Mouse (Mus musculus) left cerebral cortex, adult 8-10 months (tissue): Measurements from ENCODE around the gene Mapk14. TPM values are rescaled to one million over a fixed set of nuclear protein-coding genes. Genes with fewer than 3 reads are reported as not detected.

Source experiments
- DNase-seq, 2 experiments: peaks; one replicate each; pipeline ENCODE4 v3.0.0; 2022; ENCODE audit warnings: low spot score in 2 of 2
- total RNA-seq, 4 experiments: library from RNA; stranded (reverse); gene quantifications; 2 replicates each; pipeline ENCODE4 v1.2.4; 2022

The Mapk14 gene
- 10 to 100 TPM; 70.2 to 84.1 (median 76.9) TPM for total RNA-seq

DNA sequence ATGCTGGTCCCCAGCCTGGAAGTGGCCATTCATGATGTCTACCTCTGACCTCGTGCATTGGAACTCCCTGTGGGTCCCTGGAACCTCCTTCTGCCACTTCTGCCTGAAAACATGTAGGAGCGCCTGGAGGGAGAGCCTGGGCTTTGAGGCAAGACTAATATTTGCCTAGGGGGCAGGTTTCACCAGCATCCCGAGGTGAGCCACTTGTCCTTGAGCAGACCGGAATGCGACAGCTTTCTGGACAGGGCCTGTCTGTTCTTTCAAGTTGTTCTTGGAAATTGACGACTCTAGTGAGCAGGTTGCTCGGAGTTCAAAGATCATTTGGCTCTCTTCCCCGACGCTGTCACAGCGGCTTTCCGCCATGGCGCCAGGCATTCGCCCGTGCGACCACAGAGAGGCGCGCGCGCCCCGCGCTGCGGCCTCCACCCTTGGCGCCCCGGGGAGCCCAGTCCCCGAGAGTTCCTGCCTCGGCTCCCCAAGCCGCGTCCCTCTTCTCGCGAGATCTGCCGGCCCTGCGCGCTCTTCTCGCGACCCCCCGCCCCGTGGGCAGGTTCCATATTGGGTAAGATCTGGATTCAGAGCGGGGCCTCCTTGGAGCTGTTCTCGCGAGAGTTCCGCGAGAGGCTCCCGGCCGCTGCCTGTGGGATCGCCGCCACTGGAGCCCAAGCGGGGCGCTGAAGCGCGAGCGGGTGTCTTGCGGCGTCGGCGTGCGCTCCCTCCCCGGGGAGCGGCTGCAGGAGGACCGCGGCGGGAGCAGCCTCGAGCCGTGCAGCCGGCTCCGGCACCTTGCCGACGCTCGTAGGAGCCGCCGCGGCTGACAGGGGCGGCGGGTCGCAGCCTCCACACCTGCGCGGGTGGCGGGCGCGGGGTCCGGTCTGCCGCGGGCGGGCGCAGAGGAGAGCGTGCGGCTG, at the start of gene Mapk14:
Gene Mapk14 (plus strand): TSS at position 554 of the 911 bp plus-strand sequence.
- peak; percentile 97 to 100 for DNase-seq

DNA sequence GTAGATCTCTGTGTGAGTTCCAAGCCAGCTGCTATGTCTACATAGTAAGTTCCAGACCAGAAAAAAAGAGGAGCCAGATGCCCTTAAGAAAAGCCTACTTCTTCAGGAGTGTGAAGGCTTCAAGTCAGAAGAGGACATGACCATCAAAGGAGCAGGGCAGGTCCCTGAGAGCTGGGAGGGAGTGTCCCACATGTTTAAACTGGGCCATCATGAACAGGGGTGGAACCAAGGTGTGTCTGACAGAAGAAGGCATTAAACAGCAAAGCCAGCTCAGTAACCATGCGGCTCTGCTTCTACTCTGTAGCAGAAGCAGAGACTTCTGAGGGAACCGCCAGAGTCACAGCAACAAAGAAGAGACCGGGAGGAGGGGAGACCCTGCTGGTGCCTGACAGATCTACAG, 47.4 kb upstream of the Mapk14 start:
- no peak for DNase-seq

DNA sequence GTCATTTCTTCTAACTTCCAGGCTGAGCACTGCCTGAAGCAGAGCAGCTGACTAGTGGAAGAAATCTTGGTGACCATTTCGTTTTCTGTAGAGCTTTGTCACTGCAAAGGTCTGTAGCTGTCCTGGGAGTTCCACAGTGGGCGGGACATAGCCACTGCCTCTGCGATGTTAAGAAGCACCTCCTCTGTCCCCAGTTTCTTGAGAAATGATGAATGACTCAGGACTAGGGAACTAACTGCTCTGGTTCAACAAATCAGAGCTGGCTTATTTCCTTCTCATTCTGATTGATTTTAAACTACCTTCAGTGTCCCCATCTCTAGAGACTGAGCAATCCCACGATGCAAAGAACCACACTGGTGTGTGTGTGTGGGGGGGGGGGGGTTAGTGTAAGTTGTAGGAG, 47.0 kb upstream of the Mapk14 start:
- no peak for DNase-seq

DNA sequence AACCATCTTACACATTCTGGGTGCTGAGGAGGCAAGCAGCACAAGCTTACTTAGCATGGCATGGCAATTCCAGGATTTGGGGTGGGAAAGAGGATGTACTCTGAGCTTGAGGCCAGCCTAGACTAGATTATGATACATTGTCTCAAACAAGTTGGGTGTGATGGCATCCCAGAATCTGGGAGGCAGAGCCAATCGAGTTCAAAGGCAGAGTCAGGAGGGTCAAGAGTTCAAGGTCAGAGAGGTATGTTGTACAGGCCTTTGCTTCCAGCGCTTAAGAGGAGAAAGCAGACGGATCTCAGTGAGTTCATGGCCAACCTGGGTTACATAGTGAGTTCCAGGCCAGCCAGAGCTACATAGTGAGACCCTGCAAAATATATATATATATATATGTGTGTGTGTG, 44.9 kb upstream of the Mapk14 start:
- no peak for DNase-seq

DNA sequence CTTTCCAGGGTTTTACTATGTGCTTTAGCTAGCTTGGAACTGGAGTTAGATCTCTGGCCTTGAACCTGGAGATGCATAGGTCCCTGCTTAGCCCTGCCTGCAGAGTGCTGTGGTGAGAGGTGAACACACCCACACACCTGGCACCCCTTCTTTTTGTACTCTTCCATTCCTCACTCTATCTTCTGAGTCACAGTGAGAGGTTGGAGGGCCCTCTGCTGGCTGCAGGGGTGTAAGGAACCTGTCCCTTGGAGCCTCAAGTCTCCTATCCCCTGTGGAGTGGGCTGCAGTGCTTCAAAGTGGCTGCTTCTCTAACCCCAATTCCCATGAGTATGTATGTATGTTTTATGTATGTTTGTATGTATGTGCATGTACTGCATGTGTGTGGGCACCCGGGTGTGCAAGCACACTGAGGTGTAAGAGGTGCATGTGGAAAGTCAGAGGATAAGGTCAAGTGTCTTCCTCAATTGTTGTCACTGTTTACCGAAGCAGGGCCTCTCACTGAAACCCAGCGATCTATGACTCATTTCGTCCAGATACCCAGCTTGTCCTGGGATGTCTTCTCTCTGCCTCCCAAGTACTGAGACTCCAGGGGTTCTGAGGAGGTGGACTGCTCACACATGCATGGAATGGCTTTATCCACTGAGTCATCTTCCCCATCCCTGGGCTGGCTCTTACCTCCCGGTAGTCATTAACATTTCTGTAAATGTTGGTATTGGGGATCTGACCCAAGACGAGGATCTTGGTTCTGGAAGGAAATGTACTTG, 42.3 kb upstream of the Mapk14 start:
- DNase-seq = peak; percentile 51 to 67

DNA sequence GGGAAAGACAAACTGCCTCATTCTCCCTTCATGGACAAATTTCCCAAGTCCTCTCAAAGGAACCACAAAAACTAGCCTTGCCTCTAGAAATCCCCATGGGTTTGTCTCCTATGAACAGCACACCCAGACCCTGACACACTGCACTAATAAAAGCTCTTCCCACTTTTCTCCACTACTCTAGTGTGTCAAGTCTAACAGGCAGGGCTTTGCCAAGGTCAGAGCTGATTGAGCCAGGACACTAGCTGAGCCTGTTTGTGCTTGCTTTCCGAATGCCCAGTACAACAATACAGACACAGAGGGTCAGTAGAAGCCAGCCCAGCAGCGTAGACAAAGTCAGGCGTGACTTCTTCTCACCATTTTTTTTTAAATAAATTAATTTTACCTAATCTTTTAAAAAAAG, 40.9 kb upstream of the Mapk14 start:
- no peak for DNase-seq

DNA sequence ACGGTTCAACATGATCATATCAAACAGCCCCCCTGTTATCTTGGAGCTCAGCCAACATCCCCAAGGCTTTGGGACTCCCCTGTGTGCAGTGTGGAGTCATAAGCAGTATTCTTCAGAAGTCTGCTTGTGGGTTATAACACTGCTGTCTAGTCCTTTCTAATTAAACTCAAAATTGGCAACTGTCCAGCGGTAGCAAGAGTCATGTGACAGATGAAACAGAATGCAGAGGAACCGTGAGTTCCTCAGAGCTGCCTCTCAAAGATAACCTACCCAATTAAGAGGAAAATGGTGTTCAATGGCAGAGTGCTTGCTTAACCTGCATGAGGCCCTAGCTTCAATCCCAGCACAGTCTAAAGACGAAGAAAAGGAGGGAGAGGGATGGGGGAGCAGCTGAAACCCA, 33.2 kb upstream of the Mapk14 start:
- DNase-seq = no peak

DNA sequence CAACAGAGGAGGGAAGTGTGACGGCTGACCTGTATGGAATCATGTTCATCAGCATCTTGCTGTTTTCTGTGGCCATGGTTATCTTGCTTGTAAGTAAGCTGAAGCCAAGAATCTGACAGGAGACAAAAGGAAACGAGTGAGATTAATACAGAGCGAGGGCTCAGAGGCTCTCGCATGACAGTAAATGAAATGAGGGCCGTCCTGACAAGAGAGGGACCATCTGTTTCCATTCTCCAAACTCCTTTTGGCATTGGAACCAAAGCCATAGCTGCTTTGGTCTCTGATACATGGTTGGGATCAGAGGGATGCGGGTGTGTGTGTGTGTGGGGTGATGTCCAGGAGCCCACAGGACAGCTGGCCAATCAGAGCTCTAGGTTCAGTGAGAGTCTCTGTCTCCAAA, 31.6 kb upstream of the Mapk14 start:
- DNase-seq = no peak

DNA sequence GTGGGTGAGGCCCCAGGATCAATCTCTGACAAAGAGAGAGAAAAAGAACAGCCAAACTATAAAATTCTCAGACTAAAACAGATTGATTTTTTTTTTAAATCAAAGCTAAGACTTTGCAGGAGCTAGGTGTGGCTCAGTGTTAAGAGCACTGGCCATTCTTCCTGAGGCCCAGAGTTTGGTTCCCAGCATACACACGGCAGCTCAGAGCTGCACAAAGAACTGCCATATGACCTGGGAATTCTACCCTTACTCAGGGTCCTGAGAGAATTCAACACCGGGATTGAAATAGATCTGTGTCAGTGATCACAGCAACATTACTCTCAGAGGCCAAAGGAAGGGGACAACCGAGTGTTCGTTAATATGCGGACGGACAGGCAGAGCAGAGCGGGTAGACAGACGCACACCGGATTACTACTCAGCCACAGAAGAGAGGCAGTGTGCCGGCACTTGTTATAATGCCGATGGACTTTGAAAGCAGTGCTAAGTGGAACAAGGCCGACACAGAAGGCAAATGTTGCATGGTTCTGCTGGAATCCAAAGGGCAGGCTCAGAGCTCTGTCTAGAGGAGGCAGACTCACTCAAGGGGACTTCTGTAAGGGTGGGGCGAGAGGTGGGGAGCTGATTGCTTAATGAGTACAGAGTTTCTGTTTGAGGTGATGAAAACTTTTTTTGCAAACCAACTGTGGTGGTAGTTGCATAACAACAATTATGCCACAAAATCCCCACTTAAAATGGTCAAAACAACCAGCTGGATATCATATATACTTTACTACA, 8.6 kb upstream of the Mapk14 start:
- DNase-seq = no peak

DNA sequence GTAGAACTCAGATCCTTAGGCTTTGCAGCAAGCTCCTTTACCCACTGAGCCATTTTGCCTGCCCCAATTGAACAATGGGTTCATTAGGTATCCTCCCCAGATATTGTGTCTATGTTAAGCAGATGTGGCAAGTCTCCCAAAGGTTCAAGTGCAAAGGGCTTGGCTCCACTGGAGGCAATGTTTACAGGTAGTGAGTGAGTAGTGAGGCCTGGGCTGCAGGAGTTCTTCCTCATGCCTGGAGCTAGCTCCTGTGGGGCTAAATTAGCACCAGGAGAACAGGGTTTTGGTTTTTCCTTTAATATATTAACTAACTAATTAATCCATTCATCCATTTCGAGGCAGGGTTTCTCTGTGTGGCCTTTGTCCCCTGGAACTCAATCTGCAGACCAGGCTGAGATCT, 7.5 kb upstream of the Mapk14 start:
- DNase-seq = no peak

DNA sequence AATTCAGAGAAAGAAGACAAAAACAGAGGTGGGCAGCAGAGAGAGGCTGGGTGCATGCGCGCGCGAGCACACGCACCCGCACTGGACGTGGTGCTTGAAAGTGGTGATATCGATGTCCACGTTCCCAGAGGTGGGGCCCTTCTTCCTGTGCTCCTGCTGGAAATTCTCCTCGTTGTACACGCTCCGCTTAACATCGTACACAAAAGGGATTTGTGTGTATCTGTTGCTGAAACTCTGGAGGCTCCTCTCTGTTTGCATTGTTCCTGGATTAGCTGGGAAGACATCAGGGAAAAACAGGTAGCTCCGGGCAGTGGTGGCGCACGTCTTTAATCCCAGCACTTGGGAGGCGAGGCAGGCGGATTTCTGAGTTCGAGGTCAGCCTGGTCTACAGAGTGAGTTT, 6.5 kb upstream of the Mapk14 start:
- no peak for DNase-seq

DNA sequence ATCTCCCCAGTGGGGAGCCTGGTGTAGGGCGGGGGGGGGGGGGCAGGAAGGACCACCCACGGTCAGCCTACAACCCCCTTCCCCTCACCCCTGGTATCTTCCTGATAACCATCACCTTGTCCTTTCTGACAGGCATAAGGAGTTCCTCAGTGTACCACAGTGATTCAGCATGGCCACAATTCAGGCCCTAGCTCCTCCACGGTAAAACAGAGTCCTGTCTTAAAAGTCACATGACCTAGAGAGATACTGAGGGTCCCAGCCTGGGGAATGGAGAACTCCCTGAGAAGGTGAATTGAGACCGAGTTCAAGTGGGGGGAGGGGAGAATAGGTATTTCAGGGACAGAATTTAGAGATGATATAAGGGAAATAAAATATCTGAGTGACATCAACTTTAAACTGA, 3.8 kb upstream of the Mapk14 start:
- no peak for DNase-seq

DNA sequence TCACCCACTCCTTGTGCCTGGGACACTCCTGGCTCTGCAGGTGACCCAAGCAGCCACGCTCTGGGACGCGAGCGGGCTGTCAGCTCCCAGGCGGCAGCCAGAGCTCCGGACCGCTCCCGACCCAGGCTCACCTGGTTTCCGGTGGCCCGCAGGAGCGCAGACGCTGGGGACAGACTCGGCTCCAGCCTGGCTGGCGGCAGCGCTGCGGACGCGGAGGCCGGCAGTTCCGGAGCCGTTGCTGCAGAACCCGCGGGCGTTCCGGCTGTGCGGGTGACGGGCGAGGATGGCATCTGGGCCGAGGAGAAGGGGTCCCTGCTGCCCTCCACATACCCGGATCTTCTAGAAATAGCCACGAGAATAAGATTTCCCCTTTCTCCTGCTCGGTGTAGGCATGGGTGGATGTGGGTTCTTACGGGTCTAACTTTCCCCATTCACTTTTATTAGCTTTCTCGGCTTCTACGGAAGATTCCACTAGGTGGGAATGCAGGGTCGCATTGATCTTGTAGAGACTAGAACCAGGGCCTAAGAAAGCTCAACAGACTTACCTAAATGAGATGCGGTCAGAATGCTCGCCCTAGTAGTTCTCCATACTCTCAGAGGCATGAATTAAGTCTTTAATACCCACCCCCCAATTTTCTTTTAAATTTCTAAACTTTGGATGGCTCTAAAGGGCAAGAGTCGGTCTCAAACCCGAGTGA, 1.4 kb upstream of the Mapk14 start, which contains the start of gene Slc26a8:
Gene Slc26a8 (minus strand): TSS at position 648 of the 698 bp plus-strand sequence.
- DNase-seq = no peak

DNA sequence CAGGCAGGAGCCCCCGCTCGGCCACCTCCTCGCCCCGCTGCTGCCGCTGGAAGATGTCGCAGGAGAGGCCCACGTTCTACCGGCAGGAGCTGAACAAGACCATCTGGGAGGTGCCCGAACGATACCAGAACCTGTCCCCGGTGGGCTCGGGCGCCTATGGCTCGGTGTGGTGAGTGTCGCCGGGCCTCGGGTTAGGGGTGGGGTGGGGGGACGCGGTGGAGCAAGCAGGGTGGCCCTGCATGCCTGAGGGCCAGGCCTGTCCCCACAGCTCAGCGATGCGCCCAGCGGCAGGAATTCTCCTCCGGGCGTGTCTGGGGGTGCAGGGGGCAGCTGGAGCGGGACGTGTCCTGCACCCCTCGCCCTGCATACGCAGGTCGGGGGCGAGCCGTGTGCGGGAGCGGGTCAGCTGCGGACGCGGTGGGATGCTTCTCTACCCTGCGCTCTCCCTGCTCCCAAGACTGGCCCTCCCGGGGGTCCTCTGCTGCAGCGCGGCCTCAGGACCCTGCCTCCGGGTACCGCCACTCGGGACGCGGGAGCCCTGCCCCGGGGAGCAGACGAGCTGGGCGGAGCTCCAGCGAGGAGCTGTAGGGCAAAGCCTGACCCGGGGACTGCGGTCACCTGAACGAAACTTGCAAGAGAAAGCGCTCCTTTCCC, 685 bp downstream of the Mapk14 start:
- DNase-seq = peak in 1 of 2 experiments; percentile 34

DNA sequence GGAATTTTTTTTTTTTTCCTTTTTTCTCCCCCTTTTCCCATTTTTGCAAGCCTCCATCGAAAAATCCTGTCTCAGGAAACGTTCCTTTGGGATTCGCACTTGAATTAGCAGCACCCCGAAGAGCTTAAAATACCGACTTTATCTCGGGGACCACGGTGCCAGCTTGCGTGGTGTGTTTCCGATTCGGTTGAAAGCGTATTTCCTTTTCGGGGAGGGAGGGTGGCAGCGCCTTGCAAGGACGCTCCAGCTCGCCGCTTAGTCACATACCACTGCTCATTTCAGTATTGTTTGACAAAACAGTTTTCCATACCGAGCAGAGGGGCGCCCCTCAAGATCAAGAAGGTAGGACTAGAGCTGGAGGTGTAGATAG, 1.2 kb downstream of the Mapk14 start:
- no peak for DNase-seq

DNA sequence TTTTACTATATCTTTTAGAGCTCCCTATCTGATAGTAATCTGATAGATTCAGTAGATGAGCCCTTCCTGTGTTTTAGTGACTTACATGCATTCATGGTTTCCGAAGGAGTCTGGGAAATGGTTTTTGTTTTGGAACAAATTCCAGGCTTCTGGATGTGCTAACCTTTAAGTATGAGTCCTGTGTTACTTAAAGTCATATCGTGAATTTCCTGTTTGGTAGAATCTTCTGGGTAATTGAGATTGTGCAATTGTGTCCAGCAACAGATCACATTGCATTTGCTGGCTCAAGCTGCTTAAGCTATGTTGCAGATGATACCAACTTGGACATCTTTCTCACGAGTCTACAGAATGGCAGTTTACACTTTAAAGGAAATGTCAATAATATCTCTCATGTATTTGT, 2.0 kb downstream of the Mapk14 start:
- DNase-seq = no peak

DNA sequence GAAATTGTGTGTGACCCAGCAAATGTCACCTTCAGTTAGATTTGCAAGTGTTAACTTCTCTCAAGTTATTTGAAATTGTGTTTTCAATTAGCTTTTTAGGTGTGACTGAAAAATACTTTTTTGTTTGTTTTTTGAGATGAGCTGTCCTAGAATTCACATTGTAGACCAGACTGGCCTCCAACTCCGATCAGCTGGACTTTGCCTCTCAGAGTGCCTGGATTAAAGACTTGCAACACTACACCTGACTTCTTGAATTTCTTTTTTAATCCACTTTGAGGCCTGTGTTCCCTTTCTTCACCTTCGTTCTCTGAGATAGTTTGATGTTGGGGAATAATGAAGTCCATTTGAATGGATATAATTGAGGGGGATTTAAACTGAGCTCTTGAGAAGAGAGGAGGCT, 2.9 kb downstream of the Mapk14 start:
- no peak for DNase-seq

DNA sequence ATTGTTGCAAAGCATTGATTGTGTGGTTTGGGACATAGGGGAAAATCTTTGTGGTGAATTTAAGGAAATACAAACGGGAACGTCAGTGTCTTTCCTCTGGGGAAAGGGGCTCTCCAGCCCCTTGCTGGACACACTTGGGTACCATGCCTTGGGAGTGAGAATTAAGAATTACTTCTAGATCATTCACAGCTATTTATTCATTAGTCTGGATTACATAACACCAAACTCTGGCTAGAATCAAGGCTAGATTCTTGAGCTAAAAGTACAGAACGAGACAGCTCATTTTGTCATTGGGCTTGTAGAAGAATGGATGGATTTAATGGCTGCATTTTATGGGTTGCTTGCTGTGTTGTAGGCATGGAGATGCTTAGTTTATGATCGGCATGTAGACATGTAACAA, 3.7 kb downstream of the Mapk14 start:
- DNase-seq = no peak

DNA sequence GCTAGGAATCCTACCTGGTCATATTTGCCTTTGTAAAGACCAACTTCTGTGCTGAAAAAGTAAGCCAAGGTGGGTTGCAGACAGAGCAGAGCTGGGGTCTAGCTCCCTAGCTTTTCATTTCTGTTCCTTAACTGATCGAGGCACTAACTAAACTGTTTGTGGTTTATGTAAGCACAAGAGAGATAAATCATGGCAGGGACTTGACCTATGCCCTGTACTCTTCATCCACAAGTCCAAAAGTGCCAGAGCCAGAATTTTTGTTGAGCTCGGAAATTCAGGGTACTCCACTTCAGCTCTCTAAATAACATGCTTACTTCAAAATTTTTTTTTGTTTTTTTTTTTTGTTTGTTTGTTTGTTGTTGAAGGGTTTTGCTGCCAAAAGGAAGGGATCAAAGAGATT, 5.5 kb downstream of the Mapk14 start:
- no peak for DNase-seq

DNA sequence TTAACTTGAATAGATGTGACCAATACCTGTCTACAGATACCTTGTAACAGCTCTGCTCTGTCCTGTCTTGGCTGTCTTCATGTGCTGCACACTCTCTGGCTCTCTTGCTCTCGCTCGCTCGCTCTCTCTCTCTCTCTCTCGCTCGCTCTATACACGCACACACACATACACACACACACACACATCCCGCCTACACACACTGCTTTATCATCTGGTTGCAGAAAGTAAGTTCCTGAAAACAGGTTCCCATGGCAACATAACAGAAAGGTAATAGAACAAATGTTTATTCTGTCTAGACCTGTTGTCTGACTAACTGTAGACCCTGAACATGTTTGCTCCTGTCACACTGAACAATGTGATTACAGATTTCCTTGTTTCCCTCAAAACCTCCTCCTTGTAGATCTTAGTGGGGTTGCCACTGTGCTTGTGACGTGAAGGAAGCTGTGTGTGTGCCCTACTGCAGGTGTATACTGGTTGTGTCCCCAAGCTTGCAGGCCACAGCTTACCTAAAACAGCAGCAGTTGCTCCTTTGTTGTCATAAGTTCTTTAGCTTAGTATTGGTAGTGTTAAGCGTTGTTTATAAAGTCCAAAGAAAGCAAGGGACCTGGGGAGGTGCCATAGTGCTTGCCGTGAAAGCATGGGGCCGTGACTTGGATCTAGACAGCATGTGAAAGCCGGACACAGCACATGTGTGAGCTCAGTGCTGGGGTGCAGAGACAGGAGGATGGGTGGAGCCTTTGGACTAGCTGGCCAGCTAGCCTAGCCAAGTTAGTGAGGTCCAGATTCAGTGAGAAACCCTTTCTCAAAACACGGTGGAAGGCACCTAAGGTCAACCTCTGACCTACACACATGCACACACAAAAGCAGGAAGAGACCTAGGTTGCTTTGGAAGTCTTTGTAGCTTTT, 6.4 kb downstream of the Mapk14 start:
- DNase-seq = peak in 1 of 2 experiments; percentile 49
